Comparison of ENCODE assay signal across 10 mouse cellular contexts in the genomic region with DNA sequence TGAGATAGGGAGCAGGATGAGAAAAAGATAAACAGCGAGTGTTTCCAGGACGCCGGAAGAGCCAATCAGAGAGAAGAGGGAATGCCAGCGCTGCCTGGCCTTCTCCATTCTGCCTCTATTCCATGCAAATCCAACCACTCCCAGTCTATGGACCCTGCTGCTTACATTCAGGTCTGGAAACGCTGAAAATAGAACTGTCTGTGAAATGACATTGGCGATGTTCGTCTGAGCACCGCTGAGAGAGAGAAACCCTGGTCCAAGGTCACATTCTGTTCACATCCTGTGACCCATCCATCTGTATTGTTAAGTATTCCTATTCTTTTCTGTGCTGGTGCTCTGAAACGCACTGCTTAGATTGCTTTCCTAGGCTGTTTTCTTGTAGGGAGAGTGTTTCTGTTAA. TPM values are rescaled to one million over a fixed set of nuclear protein-coding genes. Genes with fewer than 3 reads are reported as not detected.
DNase-seq lines count a peak whose midpoint lies in the region; ATAC-seq lines count a peak whose summit lies in the region.
"Had no signal": no experiment of that assay in that cellular context is flagged by ENCODE, and none has a peak within 500 bp of the region (broad histone marks: within the 10 kb centered on the region; RNA-seq: fewer than 3 reads in every experiment).

No protein-coding gene starts in this region.

- no peak overlapping the region for H3K4me3 ChIP-seq in forebrain, embryonic 16.5 days (replicated peaks; ENCODE audit: low read length)
- no peak overlapping the region for H3K4me3 ChIP-seq in midbrain, embryonic 16.5 days (ENCODE audit: low read depth, low read length)

- H3K27ac ChIP-seq in forebrain, embryonic 16.5 days (ENCODE audit: low read length): peak overlapping the region; percentile 83
- H3K27ac ChIP-seq in midbrain, embryonic 16.5 days (ENCODE audit: low read length): peak overlapping the region; percentile 65

- peaks cover 20% of the 10 kb centered on the region for H3K4me1 ChIP-seq in forebrain, embryonic 16.5 days (replicated peaks; ENCODE audit: control insufficient read depth, insufficient read depth, low read length)
- H3K4me1 ChIP-seq in midbrain, embryonic 16.5 days (ENCODE audit: control insufficient read depth, insufficient read depth, low read length): peaks cover 14% of the 10 kb centered on the region

- peak overlapping the region; percentile 27; the same call in 1 of the 2 replicates for H3K9ac ChIP-seq in forebrain, embryonic 16.5 days (replicated peaks; ENCODE audit: low read depth, low read length)
- H3K9ac ChIP-seq in midbrain, embryonic 16.5 days (ENCODE audit: low read depth, low read length): no peak overlapping the region; the same call in 1 of the 2 replicates

- H3K9me3 ChIP-seq in forebrain, embryonic 16.5 days (ENCODE audit: control insufficient read depth, low read length): no peaks in the 10 kb centered on the region
- H3K9me3 ChIP-seq in midbrain, embryonic 16.5 days (replicated peaks; ENCODE audit: control insufficient read depth, low read length, poor library complexity, severe bottlenecking): no peaks in the 10 kb centered on the region

- peak overlapping the region; percentile 35 for H3K4me2 ChIP-seq in forebrain, embryonic 16.5 days (ENCODE audit: low read length)
- peak overlapping the region; percentile 28 for H3K4me2 ChIP-seq in midbrain, embryonic 16.5 days (ENCODE audit: low read length)

- peak; percentile 85 for ATAC-seq in forebrain, embryonic 16.5 days
- ATAC-seq in midbrain, embryonic 16.5 days: peak; percentile 39; the same call in 1 of the 2 replicates

- WGBS in forebrain, embryonic 16.5 days: 7% methylated on average over 9 of the region's 9 CpGs
- WGBS in midbrain, embryonic 16.5 days: 18% methylated on average over 9 of the region's 9 CpGs

- H3K36me3 ChIP-seq in forebrain, embryonic 16.5 days (ENCODE audit: control insufficient read depth, insufficient read depth): no peaks in the 10 kb centered on the region
- no peaks in the 10 kb centered on the region for H3K36me3 ChIP-seq in midbrain, embryonic 16.5 days (ENCODE audit: control insufficient read depth, insufficient read depth, low read length)

- peak; percentile 26 for DNase-seq in layer of hippocampus, adult 11-12 months (ENCODE audit: low spot score)
- no peak for DNase-seq in layer of hippocampus, postnatal 36 days
- peak; percentile 47 for DNase-seq in brain, adult 2 months (ENCODE audit: low read depth, low spot score)
- no peak for DNase-seq in spleen, adult 18-20 months
- DNase-seq in spleen, postnatal 10 days (ENCODE audit: low spot score in 2 of 2): no peak
- no peak for DNase-seq in cerebellum, postnatal 36 days
- DNase-seq: adrenal gland, postnatal 10 days; thymus, postnatal 25 days had no signal

- no peaks in the 10 kb centered on the region for H3K27me3 ChIP-seq in forebrain, embryonic 16.5 days (replicated peaks; ENCODE audit: control insufficient read depth, insufficient read depth, low read length)
- no peaks in the 10 kb centered on the region for H3K27me3 ChIP-seq in midbrain, embryonic 16.5 days (ENCODE audit: control insufficient read depth, insufficient read depth, low read depth, low read length)

RNA-seq across cellular contexts. Expression of a gene that starts 9.6 kb away (rescaled TPM):
- 100 to 1,000 TPM in 1 of 2 experiments, 10 to 100 TPM in 1; 94.3 to 102 TPM for total RNA-seq in layer of hippocampus, postnatal 36 days (2021)
- polyA plus RNA-seq in forebrain, embryonic 16.5 days (2015; fragmentation: Nextera tagmentation; extraction: Ambion mirVana): 174 and 175 TPM in 2 replicates
- 173 and 176 TPM in 2 replicates for polyA plus RNA-seq in midbrain, embryonic 16.5 days (2015; fragmentation: Nextera tagmentation; extraction: Ambion mirVana)

RNA-seq across cellular contexts. Expression of a gene that starts 38.7 kb away (rescaled TPM):
- 10 to 100 TPM; 87.3 to 90.3 TPM for total RNA-seq in layer of hippocampus, postnatal 36 days (2021)
- 2.5 and 2.6 TPM in 2 replicates for polyA plus RNA-seq in forebrain, embryonic 16.5 days (2015; fragmentation: Nextera tagmentation; extraction: Ambion mirVana)
- 1.6 and 1.9 TPM in 2 replicates for polyA plus RNA-seq in midbrain, embryonic 16.5 days (2015; fragmentation: Nextera tagmentation; extraction: Ambion mirVana)

Comparison
In these comparisons a context has a peak if more than half of its experiments do, and no peak if none do; other contexts are left out.
1. DNase-seq: peak in layer of hippocampus, adult 11-12 months (single experiment) and brain, adult 2 months (single experiment); none in layer of hippocampus, postnatal 36 days (0 of 2), spleen, adult 18-20 months (0 of 2), spleen, postnatal 10 days (0 of 2) and cerebellum, postnatal 36 days (0 of 2).